Mouse (Mus musculus) bone marrow macrophage, adult 2 months (primary cell): ENCODE measurements around the gene Olfr54. TPM values are rescaled to one million over a fixed set of nuclear protein-coding genes. Genes with fewer than 3 reads are reported as not detected.
"Not testable (repeated sequence)": the region's sequence is repeated elsewhere in the genome, so short reads cannot be mapped to it uniquely, and the experiment has no call there.

Experiments used
- H3K27ac ChIP-seq: 2 replicates; pipeline ENCODE4 v1.5.1; 2012; ENCODE audit warnings: low read depth, low read length; ENCODE audit not compliant: insufficient read depth
- H3K4me1 ChIP-seq: 2 replicates; pipeline ENCODE4 v1.6.1; 2012; ENCODE audit warnings: low read length; ENCODE audit not compliant: control insufficient read depth, insufficient read depth
- H3K4me3 ChIP-seq: 2 replicates; pipeline ENCODE4 v1.5.1; 2012; ENCODE audit warnings: mild to moderate bottlenecking, low read length, moderate library complexity; ENCODE audit not compliant: insufficient read depth
- CTCF ChIP-seq: IDR thresholded peaks from 2 replicates; pipeline ENCODE4 v1.5.1; 2012; ENCODE audit warnings: low read depth, mild to moderate bottlenecking, low read length, moderate library complexity
- POLR2A ChIP-seq: IDR thresholded peaks from 2 replicates; pipeline ENCODE4 v1.6.1; 2012; ENCODE audit warnings: mild to moderate bottlenecking, low read depth, low read length, borderline replicate concordance
- polyA plus RNA-seq: library from polyadenylated mRNA; stranded (reverse); fragments of >200 nt; gene quantifications from 2 replicates; pipeline ENCODE4 v1.2.4, GENCODE M21; 2012; ENCODE audit not compliant: missing spikeins, insufficient read depth, insufficient read length

The Olfr54 gene
- not detected in 2 replicates for polyA plus RNA-seq

GRCm38 (mm10) chr11:51013936-51014335 is at the start of gene Olfr54:
TSS of gene Olfr54 (plus strand) at chr11:51014236.
- Histone ChIP-seq H3K4me1 (no peaks in the 10 kb centered on the region), H3K4me3 (no peak within 1 kb of the TSS), H3K27ac (no peak within 1 kb of the TSS)
- TF ChIP-seq POLR2A, result no peak
- no peak for TF ChIP-seq CTCF

GRCm38 (mm10) chr11:50964886-50965285 is 49.1 kb upstream of the Olfr54 start:
- H3K4me1 ChIP-seq, result no peaks in the 10 kb centered on the region
- H3K27ac ChIP-seq, result no peak overlapping the region
- TF ChIP-seq POLR2A, result no peak
- no peak for TF ChIP-seq CTCF
- no peak overlapping the region for H3K4me3 ChIP-seq

GRCm38 (mm10) chr11:50966230-50966629 is 47.8 kb upstream of the Olfr54 start, which contains the start of gene Olfr1378:
TSS of gene Olfr1378 (plus strand) at chr11:50966530.
- TF ChIP-seq CTCF, result no peak
- no peak for TF ChIP-seq POLR2A
- H3K4me1 ChIP-seq, result no peaks in the 10 kb centered on the region
- no peak within 1 kb of the TSS for H3K4me3 ChIP-seq
- no peak within 1 kb of the TSS for H3K27ac ChIP-seq

GRCm38 (mm10) chr11:50977216-50977615 is 36.8 kb upstream of the Olfr54 start:
- Histone ChIP-seq H3K4me1 (no peaks in the 10 kb centered on the region), H3K27ac (no peak overlapping the region), H3K4me3 (no peak overlapping the region)
- TF ChIP-seq POLR2A (no peak), CTCF (no peak)

- TF ChIP-seq POLR2A, result no peak
- no peak for TF ChIP-seq CTCF
- Histone ChIP-seq H3K27ac (no peak within 1 kb of the TSS), H3K4me1 (no peaks in the 10 kb centered on the region), H3K4me3 (no peak within 1 kb of the TSS)
Measured at GRCm38 (mm10) chr11:50981667-50982066, 32.4 kb upstream of the Olfr54 start, which contains the start of gene Olfr1377. TSS of gene Olfr1377 (plus strand) at chr11:50981967.

GRCm38 (mm10) chr11:51003296-51003695 is 10.7 kb upstream of the Olfr54 start, which contains the start of gene Olfr51:
TSS of gene Olfr51 (plus strand) at chr11:51003596.
- Histone ChIP-seq H3K4me3 (no peak within 1 kb of the TSS), H3K27ac (no peak within 1 kb of the TSS), H3K4me1 (no peaks in the 10 kb centered on the region)
- TF ChIP-seq POLR2A (no peak), CTCF (no peak)

- TF ChIP-seq POLR2A (no peak), CTCF (no peak)
- Histone ChIP-seq H3K4me3 (no peak overlapping the region), H3K4me1 (no peaks in the 10 kb centered on the region), H3K27ac (no peak overlapping the region)
Measured at GRCm38 (mm10) chr11:51011821-51012220, 2.2 kb upstream of the Olfr54 start.

GRCm38 (mm10) chr11:51016341-51016740 is 2.3 kb downstream of the Olfr54 start:
- no peak overlapping the region for H3K4me3 ChIP-seq
- no peaks in the 10 kb centered on the region for H3K4me1 ChIP-seq

GRCm38 (mm10) chr11:51026811-51027210 is 12.8 kb downstream of the Olfr54 start:
- not testable (repeated sequence) for H3K4me3 ChIP-seq, H3K4me1 ChIP-seq, H3K27ac ChIP-seq

More at GRCm38 (mm10) chr11:51016341-51016740, 2.3 kb downstream of the Olfr54 start:
- TF ChIP-seq CTCF (no peak), POLR2A (no peak)
- H3K27ac ChIP-seq, result no peak overlapping the region

- not testable (repeated sequence) for H3K27ac ChIP-seq, H3K4me3 ChIP-seq, H3K4me1 ChIP-seq
Measured at GRCm38 (mm10) chr11:51029381-51029780, 15.3 kb downstream of the Olfr54 start.

GRCm38 (mm10) chr11:51030225-51030624 is 16.2 kb downstream of the Olfr54 start:
- no peak overlapping the region for H3K27ac ChIP-seq
- TF ChIP-seq POLR2A, result no peak
- no peak for TF ChIP-seq CTCF
- no peaks in the 10 kb centered on the region for H3K4me1 ChIP-seq
- H3K4me3 ChIP-seq, result no peak overlapping the region

- no peaks in the 10 kb centered on the region for H3K4me1 ChIP-seq
- no peak for TF ChIP-seq POLR2A
- no peak for TF ChIP-seq CTCF
Measured at GRCm38 (mm10) chr11:51032851-51033250, 18.8 kb downstream of the Olfr54 start.

GRCm38 (mm10) chr11:51034141-51034540 is 20.1 kb downstream of the Olfr54 start:
- not testable (repeated sequence) for H3K4me3 ChIP-seq, H3K27ac ChIP-seq

More at GRCm38 (mm10) chr11:51032851-51033250, 18.8 kb downstream of the Olfr54 start:
- Histone ChIP-seq H3K4me3 (no peak overlapping the region), H3K27ac (no peak overlapping the region)

More at GRCm38 (mm10) chr11:51034141-51034540, 20.1 kb downstream of the Olfr54 start:
- H3K4me1 ChIP-seq, result not testable (repeated sequence)
